ENCODE assay signal across 16 mouse cellular contexts in genomic region chr11:57652206-57652922, GRCm38 (mm10). TPM values are rescaled to one million over a fixed set of nuclear protein-coding genes. Genes with fewer than 3 reads are reported as not detected.
DNase-seq lines count a peak whose midpoint lies in the region; ATAC-seq and TF ChIP-seq lines count a peak whose summit lies in the region.
"Had no signal": no experiment of that assay in that cellular context is flagged by ENCODE, and none has a peak within 500 bp of the region (broad histone marks: within the 10 kb centered on the region; RNA-seq: fewer than 3 reads in every experiment).

No protein-coding gene starts in this region.

- peak; percentile 9 for DNase-seq in gastrocnemius, adult 2 months
- DNase-seq in gastrocnemius, adult 8-10 months (ENCODE audit: low spot score in 2 of 2), result no peak
- DNase-seq in midbrain, embryonic 10.5 days (ENCODE audit: low spot score), result no peak
- no peak for DNase-seq in midbrain, postnatal 0 days (ENCODE audit: low spot score)
- no peak for DNase-seq in MEL (ENCODE audit: low read depth, low spot score)
- peak; percentile 57 for DNase-seq in naive thymus-derived CD4-positive, alpha-beta T cell, adult 2 months (ENCODE audit: low read depth)
- DNase-seq in embryonic facial prominence, embryonic 10.5 days (ENCODE audit: low spot score), result no peak
- no peak for DNase-seq in right cerebral cortex, postnatal 25 days
- DNase-seq: cerebellum, adult 9-11 months; kidney, adult 18-20 months had no signal

- no peak overlapping the region for H3K4me2 ChIP-seq in midbrain, postnatal 0 days (ENCODE audit: low read depth, low read length, poor library complexity, severe bottlenecking)
- H3K4me2 ChIP-seq: embryonic facial prominence, embryonic 12.5 days; forebrain, embryonic 13.5 days; midbrain, embryonic 13.5 days; neural tube, embryonic 12.5 days had no signal

- H3K27ac ChIP-seq in gastrocnemius, adult 2 months, result no peak overlapping the region
- peak overlapping the region; percentile 76; the same call in 1 of the 2 replicates for H3K27ac ChIP-seq in midbrain, embryonic 10.5 days (replicated peaks)
- H3K27ac ChIP-seq in midbrain, postnatal 0 days (ENCODE audit: low read depth, low read length), result no peak overlapping the region
- peak overlapping the region; percentile 54 for H3K27ac ChIP-seq in MEL (ENCODE audit: control insufficient read depth, low read depth, low read length)
- H3K27ac ChIP-seq in embryonic facial prominence, embryonic 10.5 days (replicated peaks), result no peak overlapping the region
- H3K27ac ChIP-seq: embryonic facial prominence, embryonic 12.5 days; forebrain, embryonic 13.5 days; hindbrain, embryonic 12.5 days; left cerebral cortex, adult 2 months; midbrain, embryonic 13.5 days; neural tube, embryonic 12.5 days had no signal

- no peak for TF ChIP-seq RAD21 in MEL (IDR thresholded peaks at IDR 0.05; ENCODE audit: low read depth, low read length)

- 59% methylated on average over 23 of the region's 23 CpGs for WGBS in midbrain, embryonic 10.5 days
- WGBS in midbrain, postnatal 0 days, result 62% methylated on average over 23 of the region's 23 CpGs
- WGBS in embryonic facial prominence, embryonic 10.5 days, result 63% methylated on average over 23 of the region's 23 CpGs

- H3K79me2 ChIP-seq in MEL (ENCODE audit: control insufficient read depth, insufficient read depth, low read length, poor library complexity), result peaks cover 19% of the 10 kb centered on the region

- TF ChIP-seq POLR2A in MEL (IDR thresholded peaks at IDR 0.05; ENCODE audit: control insufficient read depth in 1 of 2, insufficient read depth in 1 of 2, low read depth in 1 of 2, low read length in 2 of 2, poor library complexity in 1 of 2), result no peak

- no peak for TF ChIP-seq EP300 in MEL (IDR thresholded peaks at IDR 0.05; ENCODE audit: low read depth in 1 of 2, low read length in 2 of 2)

- no peak for ATAC-seq in midbrain, postnatal 0 days (ENCODE audit: low FRiP score)
- ATAC-seq: midbrain, embryonic 13.5 days had no signal

- H3K4me1 ChIP-seq in midbrain, embryonic 10.5 days, result peaks cover 94% of the 10 kb centered on the region
- peaks cover 12% of the 10 kb centered on the region; the same call in 1 of the 2 replicates for H3K4me1 ChIP-seq in midbrain, postnatal 0 days (ENCODE audit: insufficient read depth, low read length)
- peaks cover 51 to 83% of the 10 kb centered on the region in 2 experiments for H3K4me1 ChIP-seq in MEL (ENCODE audit: control insufficient read depth in 1 of 2, insufficient read depth in 2 of 2, low read length in 2 of 2)
- peaks cover 100% of the 10 kb centered on the region for H3K4me1 ChIP-seq in embryonic facial prominence, embryonic 10.5 days

- H3K9me3 ChIP-seq in midbrain, embryonic 10.5 days (replicated peaks), result no peaks in the 10 kb centered on the region
- H3K9me3 ChIP-seq in midbrain, postnatal 0 days (ENCODE audit: low read length), result no peaks in the 10 kb centered on the region
- no peaks in the 10 kb centered on the region for H3K9me3 ChIP-seq in MEL (replicated peaks; ENCODE audit: insufficient read depth, low read length)
- no peaks in the 10 kb centered on the region for H3K9me3 ChIP-seq in embryonic facial prominence, embryonic 10.5 days
- H3K9me3 ChIP-seq: embryonic facial prominence, embryonic 12.5 days; forebrain, embryonic 13.5 days; hindbrain, embryonic 12.5 days; midbrain, embryonic 13.5 days; neural tube, embryonic 12.5 days had no signal

- H3K36me3 ChIP-seq in midbrain, embryonic 10.5 days, result peaks cover 6% of the 10 kb centered on the region
- no peaks in the 10 kb centered on the region for H3K36me3 ChIP-seq in midbrain, postnatal 0 days (ENCODE audit: insufficient read depth, low read length)
- peaks cover 0 to 61% of the 10 kb centered on the region in 2 experiments; a peak in 2 of 4 replicates for H3K36me3 ChIP-seq in MEL (ENCODE audit: control insufficient read depth in 1 of 2, insufficient read depth in 2 of 2, low read length in 2 of 2)
- peaks cover 5% of the 10 kb centered on the region; the same call in 1 of the 2 replicates for H3K36me3 ChIP-seq in embryonic facial prominence, embryonic 10.5 days (replicated peaks)
- H3K36me3 ChIP-seq: embryonic facial prominence, embryonic 12.5 days; hindbrain, embryonic 12.5 days; neural tube, embryonic 12.5 days had no signal

- H3K4me3 ChIP-seq in gastrocnemius, adult 2 months, result no peak overlapping the region
- H3K4me3 ChIP-seq in midbrain, embryonic 10.5 days, result no peak overlapping the region
- H3K4me3 ChIP-seq in midbrain, postnatal 0 days (ENCODE audit: low read depth, low read length), result no peak overlapping the region
- no peak overlapping the region for H3K4me3 ChIP-seq in MEL (ENCODE audit: control insufficient read depth in 1 of 2, insufficient read depth in 1 of 2, low read depth in 2 of 2, low read length in 2 of 2)
- no peak overlapping the region for H3K4me3 ChIP-seq in embryonic facial prominence, embryonic 10.5 days
- H3K4me3 ChIP-seq: embryonic facial prominence, embryonic 12.5 days; forebrain, embryonic 13.5 days; hindbrain, embryonic 12.5 days; left cerebral cortex, adult 2 months; midbrain, embryonic 13.5 days; neural tube, embryonic 12.5 days had no signal

- no peak overlapping the region for H3K9ac ChIP-seq in midbrain, postnatal 0 days (replicated peaks; ENCODE audit: low read length, poor library complexity, severe bottlenecking)
- H3K9ac ChIP-seq in MEL (ENCODE audit: control insufficient read depth, low read depth, low read length, poor library complexity, severe bottlenecking), result no peak overlapping the region; the same call in 1 of the 2 replicates
- H3K9ac ChIP-seq: embryonic facial prominence, embryonic 12.5 days; forebrain, embryonic 13.5 days; hindbrain, embryonic 12.5 days; midbrain, embryonic 13.5 days; neural tube, embryonic 12.5 days had no signal

- intact Hi-C loops in gastrocnemius, adult 2 months (cut with DNase I), result no loop called here

- TF ChIP-seq CTCF in gastrocnemius, adult 2 months (IDR thresholded peaks at IDR 0.05), result no peak
- no peak for TF ChIP-seq CTCF in midbrain, postnatal 0 days (IDR thresholded peaks at IDR 0.05)
- TF ChIP-seq CTCF in MEL (IDR thresholded peaks at IDR 0.05 in 2 of 3, conservative IDR thresholded peaks at IDR 0.05 in 1 of 3; ENCODE audit: control insufficient read depth in 1 of 3, insufficient read depth in 1 of 3, low read depth in 2 of 3, low read length in 3 of 3, poor library complexity in 1 of 3, severe bottlenecking in 1 of 3), result no peak

- peaks cover 39% of the 10 kb centered on the region for H3K27me3 ChIP-seq in midbrain, embryonic 10.5 days (ENCODE audit: low read depth, poor library complexity, severe bottlenecking)
- no peaks in the 10 kb centered on the region for H3K27me3 ChIP-seq in midbrain, postnatal 0 days (ENCODE audit: insufficient read depth, low read length)
- H3K27me3 ChIP-seq in MEL (ENCODE audit: control insufficient read depth in 1 of 2, insufficient read depth in 2 of 2, low read length in 2 of 2), result no peaks in the 10 kb centered on the region
- H3K27me3 ChIP-seq in embryonic facial prominence, embryonic 10.5 days (replicated peaks; ENCODE audit: low read depth, poor library complexity, severe bottlenecking), result peaks cover 5% of the 10 kb centered on the region; the same call in 1 of the 2 replicates
- H3K27me3 ChIP-seq: embryonic facial prominence, embryonic 12.5 days; neural tube, embryonic 12.5 days had no signal

TF ChIP-seq in MEL, 35 proteins besides CTCF, POLR2A, EP300 and RAD21:
- TF ChIP-seq NELFE (IDR thresholded peaks at IDR 0.05; ENCODE audit: low read depth, low read length) (no peak), POLR2AphosphoS5 (IDR thresholded peaks at IDR 0.05; ENCODE audit: borderline replicate concordance, low read depth, low read length) (no peak), MAFK (IDR thresholded peaks at IDR 0.05; ENCODE audit: borderline replicate concordance, low read depth, low read length) (no peak), HCFC1 (IDR thresholded peaks at IDR 0.05; ENCODE audit: low read depth, low read length) (no peak), POLR2AphosphoS2 (IDR thresholded peaks at IDR 0.05; ENCODE audit: low read length) (no peak), SMC3 (IDR thresholded peaks at IDR 0.05; ENCODE audit: low read depth, low read length) (no peak)

RNA-seq across cellular contexts. Expression of gene Galnt10, which starts 7.1 kb away (rescaled TPM):
- total RNA-seq in gastrocnemius, adult 2 months (2021), result 1 to 10 TPM; 5.1 to 6.4 TPM
- 1 to 10 TPM; 2.3 to 3.5 (median 3.2) TPM for total RNA-seq in gastrocnemius, adult 8-10 months (2022)
- 28.1 and 30.7 TPM in 2 replicates for polyA plus RNA-seq in midbrain, embryonic 10.5 days (2016; fragmentation: Nextera tagmentation; extraction: Ambion mirVana)
- total RNA-seq in midbrain, postnatal 0 days (2014; rRNA removed), result 21.3 and 26.0 TPM in 2 replicates
- polyA plus RNA-seq in midbrain, postnatal 0 days (2015; fragmentation: Nextera tagmentation; extraction: Ambion mirVana), result 11.8 and 12.0 TPM in 2 replicates
- total RNA-seq in MEL (2012; rRNA removed), result 23.5 and 27.4 TPM in 2 replicates
- polyA plus RNA-seq in MEL (2012; ENCODE audit: insufficient read depth in 1 of 2, insufficient read length in 2 of 2, low read depth in 1 of 2, low replicate concordance in 2 of 2, missing spikeins in 1 of 2), result 10 to 100 TPM in 1 of 2 experiments, not detected in 1; 26.7 TPM
- polyA plus RNA-seq in embryonic facial prominence, embryonic 10.5 days (2016; fragmentation: Nextera tagmentation; extraction: Ambion mirVana), result 18.8 and 20.1 TPM in 2 replicates

Comparison
In these comparisons a context has a peak if more than half of its experiments do, and no peak if none do; other contexts are left out.
1. DNase-seq: peak in gastrocnemius, adult 2 months (single experiment) and naive thymus-derived CD4-positive, alpha-beta T cell, adult 2 months (single experiment); none in gastrocnemius, adult 8-10 months (0 of 2), midbrain, embryonic 10.5 days (single experiment), midbrain, postnatal 0 days (single experiment), MEL (single experiment), embryonic facial prominence, embryonic 10.5 days (single experiment) and right cerebral cortex, postnatal 25 days (single experiment).
2. H3K27ac ChIP-seq: peak in midbrain, embryonic 10.5 days (single experiment) and MEL (single experiment); none in gastrocnemius, adult 2 months (single experiment), midbrain, postnatal 0 days (single experiment) and embryonic facial prominence, embryonic 10.5 days (single experiment).